27 mouse cellular contexts compared by ENCODE assay signal in the genomic region with DNA sequence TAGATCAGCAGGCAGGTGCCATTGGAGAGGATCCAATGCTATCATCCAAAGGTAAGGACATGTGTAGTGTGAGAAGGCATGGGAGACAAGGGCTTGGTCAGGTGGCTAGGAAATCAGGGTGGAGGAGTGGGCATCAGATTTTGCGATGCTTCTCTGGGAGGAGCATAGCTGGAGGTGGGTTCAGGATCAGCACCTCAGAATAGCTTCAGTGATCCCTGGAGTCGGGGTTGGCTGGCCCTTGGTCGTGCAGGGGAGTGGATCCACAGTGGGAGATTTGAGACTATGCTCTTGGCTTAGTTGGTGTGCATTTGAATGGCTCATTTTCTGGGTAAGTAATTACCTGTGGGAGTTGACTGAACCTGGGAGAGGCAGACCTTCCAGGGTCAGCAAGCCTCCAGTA. TPM values are rescaled to one million over a fixed set of nuclear protein-coding genes. Genes with fewer than 3 reads are reported as not detected.
"Had no signal": no experiment of that assay in that cellular context is flagged by ENCODE, and none has a peak within 500 bp of the region (broad histone marks: within the 10 kb centered on the region; RNA-seq: fewer than 3 reads in every experiment).

No protein-coding gene starts in this region.

- ATAC-seq: forebrain, postnatal 0 days; hindbrain, postnatal 0 days; intestine, embryonic 16.5 days; liver, embryonic 12.5 days had no signal

- H3K36me3 ChIP-seq: heart, embryonic 10.5 days; heart, embryonic 12.5 days; hindbrain, embryonic 13.5 days; hindbrain, embryonic 15.5 days; limb, embryonic 13.5 days; limb, embryonic 15.5 days; liver, embryonic 12.5 days had no signal

- H3K4me2 ChIP-seq: heart, embryonic 12.5 days; hindbrain, embryonic 13.5 days; hindbrain, embryonic 15.5 days; limb, embryonic 13.5 days; limb, embryonic 15.5 days; liver, embryonic 12.5 days had no signal

- DNase-seq: forebrain, postnatal 0 days; gastrocnemius, postnatal 14 days; gastrocnemius, postnatal 36 days; heart, postnatal 10 days; heart, postnatal 36 days; kidney, adult 18-20 months; kidney, postnatal 10 days; kidney, postnatal 25 days; layer of hippocampus, adult 9-11 months; layer of hippocampus, postnatal 36 days; left cerebral cortex, postnatal 4 days had no signal

- H3K4me3 ChIP-seq: heart, embryonic 10.5 days; heart, embryonic 12.5 days; hindbrain, embryonic 13.5 days; hindbrain, embryonic 15.5 days; limb, embryonic 13.5 days; limb, embryonic 15.5 days; liver, embryonic 12.5 days had no signal

- H3K4me1 ChIP-seq: heart, embryonic 10.5 days; heart, embryonic 12.5 days; hindbrain, embryonic 13.5 days; hindbrain, embryonic 15.5 days; limb, embryonic 13.5 days; limb, embryonic 15.5 days; liver, embryonic 12.5 days had no signal

- H3K9ac ChIP-seq: forebrain, postnatal 0 days; heart, embryonic 12.5 days; hindbrain, embryonic 13.5 days; hindbrain, embryonic 15.5 days; limb, embryonic 13.5 days; limb, embryonic 15.5 days; liver, embryonic 12.5 days; liver, embryonic 14.5 days had no signal

- H3K9me3 ChIP-seq: heart, embryonic 10.5 days; heart, embryonic 12.5 days; hindbrain, embryonic 13.5 days; hindbrain, embryonic 15.5 days; limb, embryonic 13.5 days; limb, embryonic 15.5 days; liver, embryonic 12.5 days had no signal

- H3K27me3 ChIP-seq: heart, embryonic 12.5 days; hindbrain, embryonic 13.5 days; hindbrain, embryonic 15.5 days; limb, embryonic 13.5 days; limb, embryonic 15.5 days; liver, embryonic 12.5 days had no signal

- H3K27ac ChIP-seq: heart, embryonic 10.5 days; hindbrain, embryonic 13.5 days; hindbrain, embryonic 15.5 days; hindbrain, postnatal 0 days; limb, embryonic 13.5 days; limb, embryonic 15.5 days; liver, embryonic 12.5 days; liver, embryonic 14.5 days had no signal

RNA-seq across cellular contexts. Expression of gene Il1r2, which starts 59.7 kb away (rescaled TPM):
- total RNA-seq: forebrain, postnatal 0 days; heart, adult 18-20 months; heart, adult 8-10 months; heart, postnatal 10 days; heart, postnatal 36 days; layer of hippocampus, adult 18-20 months; layer of hippocampus, postnatal 36 days; left cerebral cortex, postnatal 25 days; liver, adult 2 months had no signal
- polyA plus RNA-seq: hindbrain, embryonic 11.5 days had no signal
